Mouse (Mus musculus) embryonic facial prominence, embryonic 14.5 days (tissue): Measurements from ENCODE around the gene Fbxo40. TPM values are rescaled to one million over a fixed set of nuclear protein-coding genes. Genes with fewer than 3 reads are reported as not detected.

Source experiments
- ATAC-seq: fragments of 200-750 bp; cut with Nextera tagmentation; 2 replicates; pipeline ENCODE4 v1.8.0; 2017; ENCODE audit warnings: low read depth, moderate number of reproducible peaks, moderate TSS enrichment
- DNase-seq: peaks from one replicate; pipeline ENCODE4 v3.0.0-alpha.2; 2015; ENCODE audit warnings: low spot score
- H3K27ac ChIP-seq: fragments of 300-500 bp; sonication (generic); replicated peaks from 2 replicates; pipeline ENCODE4 v1.5.1; 2014; ENCODE audit warnings: low read depth, mild to moderate bottlenecking, low read length, moderate library complexity
- H3K27me3 ChIP-seq: fragments of 300-500 bp; sonication (generic); replicated peaks from 2 replicates; pipeline ENCODE4 v1.6.1; 2014; ENCODE audit warnings: low read length; ENCODE audit not compliant: control insufficient read depth, insufficient read depth
- H3K36me3 ChIP-seq: fragments of 300-500 bp; sonication (generic); 2 replicates; pipeline ENCODE4 v1.6.1; 2014; ENCODE audit warnings: low read length, mixed read lengths; ENCODE audit not compliant: control insufficient read depth, insufficient read depth
- H3K4me1 ChIP-seq: fragments of 300-500 bp; sonication (generic); 2 replicates; pipeline ENCODE4 v1.6.1; 2014; ENCODE audit warnings: antibody characterized with exemption, low read length; ENCODE audit not compliant: control insufficient read depth, insufficient read depth
- H3K4me2 ChIP-seq: fragments of 300-500 bp; sonication (generic); 2 replicates; pipeline ENCODE4 v1.6.1; 2014; ENCODE audit warnings: low read depth, mild to moderate bottlenecking, low read length, moderate library complexity, mixed read lengths
- H3K4me3 ChIP-seq: fragments of 300-500 bp; sonication (generic); 2 replicates; pipeline ENCODE4 v1.5.1; 2014; ENCODE audit warnings: low read depth, mild to moderate bottlenecking, low read length
- H3K9ac ChIP-seq: fragments of 300-500 bp; sonication (generic); 2 replicates; pipeline ENCODE4 v1.6.1; 2014; ENCODE audit warnings: low read depth, mild to moderate bottlenecking, low read length, moderate library complexity, mixed read lengths
- H3K9me3 ChIP-seq: fragments of 300-500 bp; sonication (generic); 2 replicates; pipeline ENCODE4 v1.6.1; 2016; ENCODE audit warnings: low read length; ENCODE audit not compliant: control insufficient read depth
- WGBS: fragments of 180-500 bp; shearing (Covaris S2); extraction: QIAGEN DNeasy Blood & Tissue Kit; methylation state at CpG from one replicate; pipeline ENCODE4 v1.1.7; 2014; 5-methylcytosine and 5-hydroxymethylcytosine counted together
- polyA plus RNA-seq: library from polyadenylated mRNA; unstranded; fragments of >200 nt; fragmentation: Nextera tagmentation; extraction: Ambion mirVana; gene quantifications from 2 replicates; pipeline ENCODE4 v1.2.1, GENCODE M21; 2014

Gene Fbxo40
- polyA plus RNA-seq, 1 experiment from 2014 or later, result 0.86 TPM

DNA sequence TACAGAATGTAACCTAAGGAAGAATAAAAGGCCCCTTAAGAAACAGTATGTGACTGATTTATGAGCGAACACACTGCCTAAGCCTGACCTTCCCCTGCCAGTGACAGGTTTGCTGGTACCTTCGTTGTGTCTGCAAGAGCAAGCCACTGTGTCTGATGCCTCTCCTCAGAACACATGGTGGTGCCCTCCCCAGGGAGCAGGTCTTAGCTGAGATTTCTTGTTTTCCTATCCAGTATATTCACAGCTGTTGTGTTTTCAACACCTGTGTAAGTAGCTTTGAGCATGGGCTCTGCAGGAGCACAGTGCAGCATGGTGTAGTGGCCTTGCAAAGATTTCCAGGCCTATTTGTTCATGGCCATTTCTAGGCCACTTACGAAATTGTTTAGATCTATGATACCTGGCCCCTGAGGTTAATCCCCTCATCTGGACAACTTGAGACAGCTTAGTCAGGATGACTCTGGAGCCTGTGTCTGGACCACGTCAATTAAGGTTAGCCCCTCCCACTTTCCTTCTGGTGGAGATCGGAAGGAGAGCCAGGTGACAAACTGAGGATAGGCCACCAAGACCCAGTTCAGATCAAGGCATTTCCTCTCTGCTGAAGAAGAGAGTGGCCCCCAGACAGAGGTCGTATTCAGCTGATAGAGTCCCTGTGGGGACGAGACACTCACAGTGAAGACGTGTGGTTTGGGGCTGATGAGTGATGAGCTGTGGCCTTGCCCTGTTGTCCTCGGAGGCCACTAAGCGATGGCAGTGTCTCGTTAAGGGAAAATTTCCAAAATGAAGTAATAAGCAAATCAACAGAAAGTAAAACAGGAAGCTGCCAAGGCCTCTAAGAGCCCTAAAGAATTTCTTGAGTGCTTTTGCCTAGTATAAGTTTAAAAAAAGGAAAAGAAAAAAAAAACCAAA lies 59.8 kb downstream of the Fbxo40 start:
- peaks cover 72% of the 10 kb centered on the region for H3K36me3 ChIP-seq
- no peak for ATAC-seq

DNA sequence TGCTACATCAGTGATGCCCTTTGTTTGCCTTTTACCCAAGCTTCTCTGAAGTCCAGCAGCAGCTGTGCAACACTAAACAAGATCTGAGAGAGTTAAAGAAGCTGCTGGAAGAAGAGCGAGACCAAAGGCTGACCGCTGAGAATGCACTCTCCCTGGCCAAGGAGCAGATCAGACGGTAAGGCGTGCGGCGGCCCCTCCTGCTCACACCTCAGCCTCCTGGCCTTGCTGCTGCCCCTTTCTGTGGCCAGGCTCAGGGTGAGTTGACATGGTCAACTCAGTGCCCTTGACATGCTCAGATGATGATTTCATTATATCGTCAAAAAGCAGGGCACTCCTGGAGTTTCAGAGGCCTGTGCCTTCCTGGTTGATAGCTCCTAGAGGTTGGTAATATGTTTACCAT lies 61.1 kb downstream of the Fbxo40 start:
- WGBS, result 98% methylated on average over 7 of the region's 7 CpGs
- no peak for DNase-seq
- peaks cover 77% of the 10 kb centered on the region for H3K36me3 ChIP-seq
- H3K9ac ChIP-seq, result no peak overlapping the region
- ATAC-seq, result no peak
- no peaks in the 10 kb centered on the region for H3K9me3 ChIP-seq
- no peaks in the 10 kb centered on the region for H3K27me3 ChIP-seq
- H3K4me3 ChIP-seq, result no peak overlapping the region
- H3K4me2 ChIP-seq, result no peak overlapping the region
- H3K27ac ChIP-seq, result no peak overlapping the region
- no peaks in the 10 kb centered on the region for H3K4me1 ChIP-seq

More for the DNA sequence above, 59.8 kb downstream of the Fbxo40 start:
- no peaks in the 10 kb centered on the region for H3K4me1 ChIP-seq
- no peak overlapping the region for H3K4me3 ChIP-seq
- H3K9ac ChIP-seq, result no peak overlapping the region
- no peaks in the 10 kb centered on the region for H3K9me3 ChIP-seq
- H3K4me2 ChIP-seq, result no peak overlapping the region
- WGBS, result 66% methylated on average over 11 of the region's 11 CpGs
- no peaks in the 10 kb centered on the region for H3K27me3 ChIP-seq
- no peak overlapping the region for H3K27ac ChIP-seq
- no peak for DNase-seq

DNA sequence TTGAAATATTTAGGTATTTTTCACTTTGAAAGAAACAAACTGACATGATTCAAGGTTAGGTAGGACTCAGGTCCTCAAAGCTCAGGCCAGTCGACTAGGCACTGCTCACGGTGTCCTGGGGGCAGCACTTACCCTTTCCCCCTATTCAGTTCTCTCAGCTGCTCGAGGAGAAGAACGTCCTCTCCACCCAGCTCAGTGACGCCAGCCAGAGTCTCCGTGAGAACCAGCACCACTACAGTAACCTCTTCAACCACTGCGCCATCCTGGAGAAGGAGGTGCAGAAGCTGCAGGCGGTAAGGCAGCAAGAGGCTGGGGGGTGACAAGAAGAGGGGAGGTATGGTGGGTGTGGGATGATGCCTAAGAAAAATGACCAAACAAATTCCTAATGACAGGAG lies 62.2 kb downstream of the Fbxo40 start:
- no peak for ATAC-seq
- no peak overlapping the region for H3K27ac ChIP-seq
- no peaks in the 10 kb centered on the region for H3K4me1 ChIP-seq
- H3K27me3 ChIP-seq, result no peaks in the 10 kb centered on the region
- no peak overlapping the region for H3K4me2 ChIP-seq
- 90% methylated on average over 8 of the region's 8 CpGs for WGBS
- no peak for DNase-seq
- no peak overlapping the region for H3K4me3 ChIP-seq
- no peak overlapping the region for H3K9ac ChIP-seq
- H3K36me3 ChIP-seq, result peaks cover 85% of the 10 kb centered on the region
- no peaks in the 10 kb centered on the region for H3K9me3 ChIP-seq

DNA sequence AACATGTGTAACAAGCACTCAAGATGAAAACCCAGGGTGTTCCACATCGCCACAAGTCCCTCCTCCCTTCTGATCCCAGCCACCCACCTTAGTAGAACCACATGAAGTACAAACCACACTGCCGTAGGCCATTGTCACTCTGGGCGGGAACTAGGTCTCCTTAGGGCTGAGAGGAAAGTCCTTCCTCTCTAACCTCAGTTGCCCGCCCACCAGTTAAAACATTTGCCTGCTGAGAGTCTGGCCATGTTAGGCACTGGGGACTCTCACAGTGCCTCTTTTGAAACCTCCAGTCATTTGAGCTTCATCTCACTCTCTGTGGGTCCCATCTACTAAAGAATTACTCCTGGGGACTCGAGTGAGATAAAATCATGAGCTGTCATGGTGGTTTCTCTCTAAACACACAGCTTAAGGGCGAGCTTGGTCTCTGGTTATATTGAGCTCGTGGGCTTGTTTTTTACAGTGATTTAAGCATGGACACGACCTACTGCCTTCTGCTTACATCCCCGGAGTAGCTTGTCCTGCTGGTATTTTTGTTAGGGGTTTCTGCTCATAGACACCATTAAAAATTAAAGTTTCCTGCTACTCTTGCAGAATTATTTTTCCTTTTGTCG lies 62.7 kb downstream of the Fbxo40 start:
- peaks cover 81% of the 10 kb centered on the region for H3K36me3 ChIP-seq

DNA sequence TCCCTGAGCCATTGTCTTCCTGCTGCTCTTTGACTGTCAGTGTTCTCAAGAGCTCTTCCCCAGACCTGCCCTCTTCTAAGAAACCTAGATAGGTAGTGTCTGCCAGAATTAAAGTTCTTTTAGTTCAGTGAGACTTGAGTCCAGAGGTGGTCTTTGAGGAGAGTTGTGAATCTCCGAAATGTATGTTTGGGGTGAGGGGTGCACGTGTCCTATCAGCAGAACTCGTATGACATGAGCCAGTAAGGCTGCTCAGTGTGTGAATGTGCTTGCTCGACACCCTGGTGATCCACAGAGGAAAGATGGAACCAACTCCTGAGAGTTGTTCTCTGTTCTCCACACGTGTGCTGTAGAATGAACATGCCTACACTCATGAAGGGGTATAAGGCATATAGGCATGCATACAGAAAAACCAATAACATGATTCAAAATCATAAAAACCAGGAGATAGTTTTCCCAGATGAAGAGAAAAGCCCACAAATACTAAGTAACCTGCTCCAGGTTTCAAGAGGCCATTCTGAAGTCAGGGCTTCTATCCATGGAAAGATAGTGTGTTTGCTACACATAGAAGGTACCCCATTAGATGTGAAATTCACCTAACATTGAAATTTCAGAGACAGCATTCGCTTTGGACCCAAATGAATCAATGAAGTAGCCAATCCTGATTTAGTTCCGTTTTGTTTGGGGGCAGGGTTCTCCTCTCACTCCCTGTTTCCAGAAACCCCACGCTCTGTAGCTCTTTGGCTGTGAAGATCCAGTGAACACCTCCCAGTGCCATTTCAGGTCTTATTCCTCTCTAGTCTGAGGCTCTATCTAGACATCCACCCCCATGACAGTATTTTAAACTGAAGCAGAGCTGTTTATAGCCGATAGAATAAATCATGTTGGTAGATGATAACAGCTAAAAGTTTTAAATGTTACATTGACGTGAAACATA lies 63.5 kb downstream of the Fbxo40 start:
- Histone ChIP-seq H3K4me3 (no peak overlapping the region), H3K9me3 (no peaks in the 10 kb centered on the region), H3K36me3 (peaks cover 79% of the 10 kb centered on the region), H3K27ac (no peak overlapping the region), H3K4me2 (no peak overlapping the region), H3K9ac (no peak overlapping the region), H3K4me1 (no peaks in the 10 kb centered on the region), H3K27me3 (no peaks in the 10 kb centered on the region)
- 92% methylated on average over 10 of the region's 10 CpGs for WGBS
- no peak for DNase-seq
- no peak for ATAC-seq

More for the DNA sequence above, 62.7 kb downstream of the Fbxo40 start:
- DNase-seq, result no peak
- Histone ChIP-seq H3K9me3 (no peaks in the 10 kb centered on the region), H3K27ac (no peak overlapping the region), H3K4me2 (no peak overlapping the region), H3K4me1 (no peaks in the 10 kb centered on the region), H3K9ac (no peak overlapping the region), H3K27me3 (no peaks in the 10 kb centered on the region), H3K4me3 (no peak overlapping the region)
- WGBS, result 82% methylated on average over 10 of the region's 10 CpGs
- no peak for ATAC-seq

DNA sequence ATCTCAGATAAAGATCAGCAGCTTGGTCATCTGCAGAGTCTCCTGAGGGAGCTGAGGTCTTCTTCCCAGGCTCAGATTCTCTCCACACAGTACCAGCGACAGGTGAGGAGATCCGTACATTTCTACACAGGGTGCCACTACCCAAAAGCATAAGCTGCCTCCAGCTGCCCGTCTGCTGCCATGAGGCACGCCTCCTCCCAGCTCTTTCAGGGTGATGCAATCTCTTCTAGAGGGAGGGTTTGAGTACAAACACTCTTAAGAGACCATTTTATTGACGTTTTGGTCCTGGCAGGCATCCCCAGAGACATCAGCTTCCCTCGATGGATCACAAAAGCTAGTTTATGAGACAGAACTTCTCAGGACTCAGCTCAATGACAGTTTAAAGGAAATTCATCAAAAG lies 64.5 kb downstream of the Fbxo40 start:
- DNase-seq, result no peak
- H3K9me3 ChIP-seq, result no peaks in the 10 kb centered on the region
- H3K4me3 ChIP-seq, result no peak overlapping the region
- H3K36me3 ChIP-seq, result peaks cover 77% of the 10 kb centered on the region
- H3K4me2 ChIP-seq, result no peak overlapping the region
- no peak for ATAC-seq
- 74% methylated on average over 6 of the region's 6 CpGs for WGBS
- no peaks in the 10 kb centered on the region for H3K27me3 ChIP-seq
- H3K4me1 ChIP-seq, result no peaks in the 10 kb centered on the region
- no peak overlapping the region for H3K9ac ChIP-seq
- H3K27ac ChIP-seq, result no peak overlapping the region

DNA sequence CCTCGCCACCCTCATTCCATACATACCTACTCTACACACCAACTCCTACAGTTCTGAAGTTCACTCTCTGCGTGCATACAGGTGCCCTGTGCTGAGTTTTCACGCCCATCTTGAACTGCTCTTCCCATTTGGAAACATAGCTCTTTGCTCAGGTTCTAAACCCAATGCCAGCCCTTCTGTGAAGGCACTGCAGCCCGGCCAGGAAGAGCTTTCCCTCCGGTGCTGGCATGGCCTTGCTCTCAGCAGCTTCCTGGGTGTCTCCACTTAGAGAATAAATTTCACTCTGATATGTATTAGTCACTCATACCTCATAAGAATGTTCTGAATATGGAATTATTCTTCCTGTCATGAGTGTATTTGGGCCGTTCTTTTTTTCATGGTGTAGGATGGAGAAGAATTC lies 64.9 kb downstream of the Fbxo40 start:
- H3K36me3 ChIP-seq, result peaks cover 81% of the 10 kb centered on the region

DNA sequence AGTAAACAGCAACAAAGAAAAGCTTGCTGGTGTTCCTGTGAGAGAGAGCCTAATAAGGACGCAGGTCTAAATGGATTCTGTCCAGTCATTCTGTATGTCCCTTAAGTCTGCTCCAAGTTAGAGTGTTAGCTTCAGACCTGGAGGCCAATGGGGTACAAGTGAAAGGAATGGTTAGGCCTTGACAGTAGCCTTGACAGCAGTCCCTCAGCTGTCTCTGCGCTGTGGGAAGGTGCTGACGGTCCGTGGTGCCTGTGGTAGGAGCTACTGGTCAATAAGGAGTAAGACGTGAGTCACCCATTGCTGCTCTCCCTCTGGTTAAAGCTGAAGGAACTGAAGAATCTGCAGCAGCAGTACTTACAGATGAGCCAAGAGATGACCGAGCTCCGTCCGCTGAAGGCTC lies 66.0 kb downstream of the Fbxo40 start:
- H3K4me3 ChIP-seq, result no peak overlapping the region
- no peak overlapping the region for H3K9ac ChIP-seq
- DNase-seq (no peak), ATAC-seq (no peak)
- H3K36me3 ChIP-seq, result peaks cover 81% of the 10 kb centered on the region
- WGBS, result 94% methylated on average over 8 of the region's 8 CpGs
- no peaks in the 10 kb centered on the region for H3K27me3 ChIP-seq
- H3K9me3 ChIP-seq, result no peaks in the 10 kb centered on the region
- no peaks in the 10 kb centered on the region for H3K4me1 ChIP-seq
- no peak overlapping the region for H3K4me2 ChIP-seq
- no peak overlapping the region for H3K27ac ChIP-seq

More for the DNA sequence above, 64.9 kb downstream of the Fbxo40 start:
- Histone ChIP-seq H3K4me2 (no peak overlapping the region), H3K4me3 (no peak overlapping the region), H3K27me3 (no peaks in the 10 kb centered on the region), H3K9ac (no peak overlapping the region), H3K27ac (no peak overlapping the region), H3K9me3 (no peaks in the 10 kb centered on the region), H3K4me1 (no peaks in the 10 kb centered on the region)
- ATAC-seq, result no peak
- DNase-seq, result no peak
- 93% methylated on average over 6 of the region's 6 CpGs for WGBS
